Mouse (Mus musculus) retina, postnatal 1 day (tissue): ENCODE measurements around the gene Cdk6.
"Not testable (repeated sequence)": the region's sequence is repeated elsewhere in the genome, so short reads cannot be mapped to it uniquely, and the experiment has no call there.

Experiments used
- DNase-seq: peaks from one replicate; pipeline ENCODE4 v3.0.0-alpha.2; 2012

The Cdk6 gene

DNA sequence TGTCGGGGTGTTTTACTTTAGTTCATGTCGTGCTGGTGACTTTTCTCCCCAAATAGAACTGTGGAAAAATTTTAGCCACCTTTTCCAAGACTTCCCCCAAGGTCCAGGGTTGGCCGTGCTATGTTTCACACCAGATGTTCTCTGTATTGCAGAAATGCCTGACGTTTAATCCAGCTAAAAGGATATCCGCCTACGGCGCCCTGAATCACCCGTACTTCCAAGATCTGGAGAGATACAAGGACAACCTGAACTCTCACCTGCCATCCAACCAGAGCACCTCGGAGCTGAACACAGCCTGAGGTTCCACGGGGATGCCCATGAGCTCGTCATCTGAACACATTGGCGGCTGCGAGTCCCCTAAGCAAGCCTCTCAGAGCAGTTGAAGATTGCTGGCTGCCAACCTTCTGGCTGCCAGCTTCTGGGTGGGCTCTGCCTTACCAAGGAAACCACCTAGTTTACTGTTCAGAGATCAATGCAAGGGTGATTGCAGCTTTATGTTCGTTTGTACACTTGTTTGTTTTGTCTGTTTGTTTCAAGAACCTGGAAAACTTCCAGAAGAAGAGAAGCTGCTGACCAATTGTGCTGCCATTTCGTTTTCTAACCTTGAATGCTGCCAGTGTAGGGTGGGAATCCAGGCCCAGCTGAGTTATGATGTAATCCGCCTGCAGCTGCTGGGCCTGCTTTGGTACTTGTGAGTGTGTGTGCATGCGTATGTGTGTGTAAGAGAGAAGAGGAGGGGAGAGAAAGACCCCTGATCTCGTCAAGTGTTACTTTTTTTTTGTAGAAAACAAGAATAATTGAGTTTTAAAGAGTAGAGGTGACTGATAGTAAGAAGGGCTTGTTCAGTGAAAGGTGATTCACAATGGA is 179.4 kb downstream of the Cdk6 start:
- no peak for DNase-seq

DNA sequence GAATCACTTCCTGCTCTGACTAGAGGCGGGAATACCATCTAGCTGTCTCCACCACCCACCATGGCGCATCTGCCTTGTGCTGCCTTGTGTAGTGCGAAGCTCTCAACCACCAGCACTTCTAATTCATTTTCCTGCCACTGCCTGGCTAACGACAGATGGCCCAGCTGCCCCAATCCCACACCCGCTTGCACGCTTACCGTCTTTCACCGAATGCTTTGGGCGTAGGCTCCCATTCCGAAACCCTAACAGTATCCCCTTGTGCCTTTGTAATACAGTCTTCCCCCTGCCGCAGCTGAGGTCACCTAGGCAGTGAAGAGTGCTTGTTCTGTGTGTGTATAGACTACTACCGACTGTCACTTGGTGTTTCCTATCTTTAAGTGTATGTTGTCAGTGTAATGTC is 180.5 kb downstream of the Cdk6 start:
- DNase-seq = no peak

DNA sequence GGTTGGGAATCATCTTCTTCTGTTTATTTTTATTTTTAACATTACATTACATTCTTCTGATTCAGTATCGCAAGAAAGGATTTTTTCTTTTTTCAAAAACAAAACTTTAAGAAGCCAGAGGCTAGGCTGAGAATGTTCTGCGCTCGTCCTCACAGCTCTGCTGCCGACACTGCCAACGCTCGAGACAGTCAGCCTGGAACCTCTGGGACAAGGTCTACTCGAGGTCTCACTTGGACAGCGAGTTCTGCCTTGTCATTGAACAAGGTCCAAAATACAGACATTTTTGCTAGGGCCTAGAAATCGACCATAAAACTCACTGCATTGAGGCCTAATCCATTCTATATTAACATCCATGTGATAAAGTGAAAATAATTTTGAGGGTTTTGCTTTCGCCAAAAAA is 181.5 kb downstream of the Cdk6 start:
- DNase-seq = no peak

DNA sequence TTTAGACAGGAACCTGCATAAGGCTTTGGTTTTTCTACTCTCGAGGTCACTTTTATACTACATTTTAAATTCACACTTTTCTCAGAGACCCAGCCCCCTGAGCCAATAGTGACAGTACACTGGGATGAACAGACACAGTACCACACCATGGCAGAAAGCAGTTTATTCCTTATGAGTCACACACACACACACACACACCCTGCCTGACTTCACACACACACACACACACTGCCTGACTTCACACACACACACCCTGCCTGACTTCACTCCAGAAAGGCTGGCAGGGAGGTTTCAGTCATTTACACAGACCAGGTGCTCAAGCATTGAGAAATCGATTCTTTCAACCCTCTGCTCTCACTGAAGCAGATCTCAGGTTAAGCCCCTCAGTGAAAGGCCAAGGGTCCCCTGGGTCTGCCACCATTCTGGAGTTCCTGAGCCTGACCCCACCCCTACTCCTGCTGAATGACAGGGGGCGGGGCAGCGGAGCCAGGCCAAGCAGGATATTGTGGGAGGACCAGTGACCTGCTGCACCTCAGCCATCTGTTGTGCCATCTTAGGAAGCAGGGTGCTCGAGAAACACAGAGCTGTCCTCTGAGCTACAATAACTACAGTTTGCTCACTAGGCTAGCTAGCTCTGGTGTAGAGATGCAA is 185.9 kb downstream of the Cdk6 start:
- DNase-seq = peak; percentile 55

DNA sequence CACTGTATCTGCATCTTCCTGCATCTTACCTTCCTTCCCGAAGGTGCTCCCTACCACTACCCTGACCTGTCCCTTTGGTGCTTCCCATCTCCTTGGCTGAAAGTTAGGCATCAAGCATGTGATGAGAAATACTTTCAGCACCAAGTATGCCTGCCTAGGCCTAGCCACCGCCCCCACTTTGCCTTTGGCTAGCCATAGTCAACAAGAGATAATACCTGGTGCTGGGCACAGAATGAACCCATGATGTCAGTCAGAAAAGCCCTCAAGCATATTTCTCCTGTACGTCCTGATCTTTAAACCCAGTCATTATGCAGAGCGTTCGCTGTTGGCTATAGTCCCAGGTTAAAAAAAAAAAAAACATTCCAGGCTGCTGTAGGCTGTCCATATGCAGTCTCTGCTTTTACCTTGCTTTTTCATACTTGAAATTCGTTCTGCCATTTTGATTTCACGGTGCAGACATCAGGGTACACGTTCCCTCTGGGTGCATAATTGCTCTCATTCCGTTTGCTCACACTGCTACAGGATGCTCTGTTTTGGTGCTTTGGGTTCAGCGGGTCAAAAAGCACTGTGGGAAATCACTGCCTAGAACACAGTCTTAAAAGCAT is 188.4 kb downstream of the Cdk6 start:
- no peak for DNase-seq

DNA sequence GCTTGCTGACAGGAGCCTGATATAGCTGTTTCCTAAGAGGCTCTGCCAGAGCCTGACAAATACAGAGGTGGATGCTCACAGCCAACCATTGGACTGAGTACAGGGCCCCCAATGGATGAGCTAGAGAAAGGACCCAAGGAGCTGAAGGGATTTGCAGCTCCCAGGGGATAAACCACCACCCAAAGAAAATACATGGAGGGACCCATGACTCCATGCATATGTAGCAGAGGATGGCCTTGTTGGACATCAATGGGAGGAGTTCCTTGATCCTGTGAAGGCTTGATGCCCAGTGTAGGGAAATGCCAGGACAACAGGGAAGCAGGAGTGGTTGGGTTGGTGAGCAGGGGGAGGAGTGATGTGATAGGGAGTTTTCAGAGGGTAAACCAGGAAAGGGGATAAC is 190.8 kb downstream of the Cdk6 start:
- not testable (repeated sequence) for DNase-seq

DNA sequence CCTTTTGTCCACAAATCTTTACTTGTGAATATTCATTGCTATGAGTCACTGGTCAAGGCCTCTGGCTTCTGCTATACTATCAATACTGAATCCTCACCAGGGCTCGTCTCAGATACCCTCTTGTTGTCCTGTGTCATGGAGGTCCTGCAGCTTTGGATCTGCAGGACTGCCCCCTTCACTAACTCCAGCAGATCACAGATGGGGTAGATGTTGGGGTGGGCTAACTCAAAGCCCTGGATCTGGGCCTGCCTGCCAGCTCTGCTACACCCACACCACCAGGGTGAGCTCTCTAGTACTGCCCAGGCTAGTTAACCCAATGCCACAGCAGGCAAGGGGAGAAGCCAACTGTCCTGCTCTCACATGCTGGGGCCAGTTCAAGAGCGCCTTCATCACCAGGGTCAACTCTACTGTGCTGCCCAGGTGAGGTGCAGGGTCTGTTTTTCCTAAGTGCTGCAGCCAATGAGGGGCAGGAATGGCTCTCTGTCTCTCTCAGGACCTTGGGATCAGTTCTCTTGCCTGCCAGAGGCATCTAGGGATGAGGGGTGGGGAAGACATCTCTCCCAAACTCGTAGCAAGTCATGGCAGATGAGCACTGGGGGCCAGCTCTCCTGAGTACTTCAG is 195.4 kb downstream of the Cdk6 start:
- DNase-seq = no peak

DNA sequence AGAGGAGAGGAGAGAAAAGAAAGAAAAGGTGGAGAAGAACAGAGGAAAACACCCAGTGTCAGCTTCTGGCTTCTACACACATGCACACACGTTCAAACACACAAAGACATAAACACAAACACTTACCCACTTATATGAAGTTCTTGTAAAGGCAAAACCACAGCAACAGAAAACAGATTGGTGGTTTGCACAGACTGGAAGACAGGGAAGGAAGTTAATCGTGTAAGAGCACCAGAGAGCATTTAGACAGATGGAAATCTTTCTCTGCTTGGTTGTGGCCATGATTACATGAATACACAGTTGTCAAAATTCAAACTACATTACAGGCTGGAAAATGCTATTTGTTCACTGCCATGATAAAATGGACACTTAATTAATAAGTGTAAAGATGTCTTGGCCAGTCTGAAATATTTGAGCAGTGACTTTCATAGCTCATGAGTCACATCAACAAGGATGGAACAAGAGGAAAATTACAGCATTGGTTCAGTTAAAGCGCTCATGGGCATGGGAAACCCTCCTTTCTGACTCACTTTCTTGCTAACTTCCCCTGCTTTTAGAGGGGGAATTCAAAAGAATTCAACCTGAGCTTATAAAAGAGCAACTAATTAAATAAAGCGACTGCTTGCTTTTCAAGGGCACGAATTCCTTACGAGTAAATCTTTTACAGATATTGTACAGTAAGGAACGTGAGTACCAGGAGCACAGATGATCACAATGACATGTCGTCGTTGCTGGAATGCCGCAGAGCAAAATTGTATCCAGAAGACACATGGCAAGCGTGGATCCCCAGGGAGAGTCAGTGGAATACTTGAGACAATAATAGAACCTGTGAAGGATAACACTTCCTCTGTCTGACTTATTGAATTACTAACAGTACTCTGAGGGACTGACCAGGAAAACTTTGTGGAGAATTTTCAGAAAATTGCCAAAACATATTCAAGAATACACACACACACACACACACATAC is 197.5 kb downstream of the Cdk6 start:
- DNase-seq = no peak

DNA sequence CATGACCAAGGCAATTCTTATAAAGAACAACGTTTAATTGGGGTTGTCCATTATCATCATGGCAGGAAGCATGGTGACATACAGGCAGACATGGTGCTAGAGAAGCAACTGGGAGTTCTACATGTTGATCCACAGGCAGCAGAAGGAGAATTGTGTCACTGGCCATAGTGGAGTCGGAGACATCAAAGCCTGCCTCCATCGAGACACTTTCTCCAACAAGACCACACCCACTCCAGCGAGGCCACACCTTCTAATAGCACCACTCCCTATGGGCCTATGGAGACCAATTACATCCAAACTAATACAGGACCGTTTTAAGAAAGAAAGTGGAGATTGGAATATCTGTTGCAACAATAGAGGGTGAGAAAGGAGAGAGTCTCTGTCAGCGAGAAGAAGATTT is 200.6 kb downstream of the Cdk6 start:
- no peak for DNase-seq

DNA sequence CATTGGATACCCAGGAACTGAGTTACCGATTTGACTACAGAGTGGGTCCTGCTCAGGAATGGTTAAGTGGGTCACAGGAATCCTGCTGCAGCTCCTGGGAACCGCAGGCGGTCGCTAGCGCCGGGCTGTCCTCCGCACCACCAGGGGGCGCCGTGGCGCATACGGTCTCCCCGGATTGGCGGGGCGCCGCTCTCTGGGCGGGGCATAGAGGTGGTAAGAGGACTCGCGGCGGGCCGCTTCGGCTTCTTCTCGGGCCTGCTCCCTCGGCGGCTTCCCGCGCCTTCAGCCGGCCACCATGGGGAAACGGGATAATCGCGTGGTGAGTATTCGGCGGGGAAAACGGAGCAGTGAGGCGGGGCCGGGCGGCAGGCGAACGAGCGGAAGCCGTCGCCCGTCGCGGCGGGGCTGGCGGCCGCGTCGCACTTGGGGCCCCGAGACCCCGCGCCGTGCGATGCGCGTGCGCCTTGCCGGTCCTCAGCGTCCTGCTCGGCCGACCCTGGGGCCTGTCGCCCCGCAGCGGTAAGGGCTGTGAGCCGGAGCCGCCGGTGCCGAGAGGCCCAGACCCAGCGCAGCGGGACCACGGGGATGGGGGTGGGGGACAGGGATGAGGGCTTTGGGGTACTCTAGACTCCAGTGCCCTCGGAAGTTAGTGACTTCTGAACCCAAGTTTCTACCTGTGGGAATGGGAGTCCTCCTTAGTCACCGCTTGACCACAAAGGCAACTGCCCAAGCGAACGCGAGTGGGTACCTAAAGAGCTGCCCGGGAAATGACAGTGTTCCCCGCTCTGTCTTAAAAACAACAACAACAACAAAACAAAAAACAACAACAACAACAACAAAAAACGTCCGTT is 202.6 kb downstream of the Cdk6 start, which contains the start of gene Fam133b:
Gene Fam133b (plus strand): TSS at position 205 of the 851 bp plus-strand sequence.
- DNase-seq = peak; percentile 96

DNA sequence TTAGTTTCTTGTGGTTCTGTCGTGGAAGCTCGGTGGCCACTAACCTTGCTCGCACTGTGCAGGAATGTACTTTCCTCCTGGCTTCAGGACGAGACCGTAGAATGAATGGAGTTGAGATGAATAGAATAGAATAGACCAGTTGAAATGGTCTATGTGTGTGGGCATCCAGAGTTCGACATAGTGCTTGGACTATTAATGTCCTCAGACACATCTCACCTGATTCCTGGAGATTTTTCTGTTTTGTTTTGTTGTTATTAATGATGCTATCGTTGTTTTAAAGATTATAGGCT is 203.1 kb downstream of the Cdk6 start:
- DNase-seq = no peak

DNA sequence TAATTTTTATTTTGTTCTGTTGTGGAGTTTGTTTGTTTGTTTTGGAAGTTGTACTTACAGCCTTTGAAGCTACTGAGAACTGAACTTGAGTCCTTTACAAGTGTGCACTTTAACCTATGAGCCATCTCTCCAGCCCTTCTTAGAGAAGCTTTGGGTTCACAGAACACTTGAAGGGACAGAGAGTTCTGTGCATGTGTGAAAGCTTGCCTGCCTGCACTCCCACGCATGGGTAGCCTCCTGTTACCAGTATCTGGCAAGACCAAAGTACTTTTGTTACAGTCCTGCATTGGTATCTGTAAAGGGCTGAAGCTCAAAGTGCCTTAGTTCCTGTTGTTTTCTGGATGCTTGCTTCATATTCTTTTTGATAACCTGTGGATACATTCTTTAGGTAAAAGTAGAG is 204.9 kb downstream of the Cdk6 start:
- no peak for DNase-seq

DNA sequence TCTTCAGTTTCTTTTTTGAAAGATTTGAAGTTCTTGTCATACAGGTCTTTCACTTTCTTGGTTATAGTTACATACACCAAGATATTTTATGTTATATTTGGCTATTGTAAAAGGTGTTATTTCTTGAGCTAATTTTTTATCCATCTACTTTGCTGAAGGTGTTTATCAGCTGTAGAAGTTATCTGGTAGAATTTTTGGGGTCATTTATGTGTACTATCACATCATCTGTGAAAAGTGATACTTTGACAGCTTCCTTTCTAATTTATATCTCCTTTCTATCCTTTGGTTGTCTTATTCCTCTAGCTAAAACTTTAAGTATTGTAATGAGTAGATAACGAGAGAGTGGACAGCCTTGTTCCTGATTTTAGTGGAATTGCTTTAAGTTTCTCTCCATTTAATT is 210.2 kb downstream of the Cdk6 start:
- no peak for DNase-seq

DNA sequence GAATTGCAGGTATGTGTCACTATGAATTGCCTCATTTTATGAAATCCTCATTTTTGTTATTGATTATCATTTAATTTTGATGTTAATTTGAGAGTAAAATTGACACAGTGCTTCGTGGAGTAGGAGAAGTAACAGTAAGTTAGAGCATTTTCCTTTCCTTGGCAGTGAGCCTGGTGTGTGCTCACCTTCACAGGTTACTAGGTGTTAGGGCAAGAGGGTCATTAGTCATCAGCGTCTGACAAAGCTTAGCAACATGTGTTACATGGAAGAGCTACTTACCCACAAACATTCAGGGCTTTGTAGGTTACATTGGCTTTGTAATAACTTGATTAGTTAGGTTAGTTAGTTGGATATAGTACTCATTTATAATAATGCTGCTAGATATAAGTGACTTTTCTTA is 212.9 kb downstream of the Cdk6 start:
- DNase-seq = no peak

DNA sequence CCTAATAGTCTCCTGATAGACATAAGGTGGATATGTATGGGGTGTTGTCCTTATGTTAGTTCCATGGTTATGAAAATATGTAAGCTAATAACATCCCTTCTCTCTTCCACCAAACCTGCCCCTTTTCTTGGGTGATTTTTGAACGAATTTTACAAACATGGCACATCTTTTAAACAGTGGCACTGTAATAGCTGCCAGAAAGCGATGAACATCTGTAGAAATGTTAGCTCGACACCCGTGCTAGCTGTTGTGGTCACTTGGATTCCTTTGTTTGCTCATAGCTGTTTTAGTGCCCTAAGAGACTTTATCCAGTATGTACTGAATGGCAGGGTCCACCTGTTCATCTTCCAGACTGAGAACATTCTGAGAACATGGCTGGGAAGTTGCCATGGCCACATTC is 230.0 kb downstream of the Cdk6 start, which contains the start of gene 1700109H08Rik:
Gene 1700109H08Rik (plus strand): TSS at position 301 of the 400 bp plus-strand sequence.
- DNase-seq = no peak

DNA sequence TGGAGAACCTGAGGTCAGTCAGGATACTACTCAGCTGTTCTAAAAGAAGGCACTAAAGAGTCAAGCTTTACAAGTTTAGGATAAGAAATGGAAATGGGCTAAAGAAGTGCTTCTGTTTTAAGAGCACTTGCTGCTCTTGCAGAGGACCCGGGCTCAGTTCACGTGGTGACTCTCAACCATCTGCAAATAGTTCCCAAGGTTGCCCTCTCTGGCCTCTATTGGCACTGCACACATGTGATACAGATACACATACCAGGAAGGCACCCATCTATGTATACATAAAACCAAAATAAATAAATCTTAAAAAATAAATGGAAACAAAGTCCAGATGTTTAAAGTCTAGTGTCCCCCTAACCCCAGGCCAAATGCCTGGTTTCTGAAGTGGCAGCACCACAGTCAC is 233.5 kb downstream of the Cdk6 start:
- no peak for DNase-seq

DNA sequence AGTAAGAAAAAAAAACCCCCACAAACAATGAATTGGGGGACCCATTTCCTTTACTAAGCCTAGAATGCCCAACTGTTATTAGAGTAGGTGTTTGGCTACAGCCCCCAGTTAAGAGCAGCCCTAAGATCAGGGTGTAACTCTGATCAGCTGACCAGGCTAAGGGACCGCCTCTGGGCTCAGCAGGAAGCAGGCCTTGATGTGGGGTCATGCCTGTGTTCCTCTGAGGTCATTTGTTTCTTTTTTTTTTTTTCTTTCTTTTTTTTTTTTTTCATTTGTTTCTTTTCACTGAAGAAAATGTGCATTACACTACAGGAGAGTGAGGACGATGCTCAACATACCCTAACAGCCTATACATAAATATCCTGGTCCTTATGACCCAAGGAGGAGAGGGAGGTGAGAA is 236.7 kb downstream of the Cdk6 start:
- no peak for DNase-seq

DNA sequence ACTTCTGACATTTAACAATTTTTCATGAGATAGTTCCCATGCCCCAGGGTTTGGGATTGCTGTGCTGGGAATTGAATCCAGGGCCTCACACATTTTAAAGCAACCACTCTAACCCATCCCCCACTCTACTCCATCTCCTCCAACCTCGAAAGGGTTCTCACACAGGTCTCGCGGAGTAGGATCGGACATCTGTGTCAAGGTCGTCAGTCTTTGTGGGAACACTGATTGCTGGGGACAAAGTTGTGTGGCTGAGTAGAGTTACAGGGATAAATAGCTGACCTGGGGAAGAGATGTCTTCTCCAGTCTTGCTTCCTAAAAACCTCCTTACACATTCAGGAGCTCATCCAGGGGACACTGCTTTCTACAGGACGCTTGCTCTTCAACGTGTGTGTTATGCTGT is 237.8 kb downstream of the Cdk6 start:
- DNase-seq = no peak
